Mouse (Mus musculus): Measurements from ENCODE around the gene Msrb2. TPM values are rescaled to one million over a fixed set of nuclear protein-coding genes. Genes with fewer than 3 reads are reported as not detected.

Gene Msrb2
- polyA plus RNA-seq, 1 experiment from 2014 or later: 29.6 TPM

- DNase-seq (ENCODE audit: low spot score): peak; percentile 90
Measured at GRCm38 (mm10) chr2:19388329-19389103, 17.3 kb downstream of the Msrb2 start.

- no peak for DNase-seq (ENCODE audit: low spot score)
Measured at GRCm38 (mm10) chr2:19390411-19391143, 19.3 kb downstream of the Msrb2 start.

GRCm38 (mm10) chr2:19391649-19392048 is 20.4 kb downstream of the Msrb2 start:
- no peak for DNase-seq (ENCODE audit: low spot score)

DNA sequence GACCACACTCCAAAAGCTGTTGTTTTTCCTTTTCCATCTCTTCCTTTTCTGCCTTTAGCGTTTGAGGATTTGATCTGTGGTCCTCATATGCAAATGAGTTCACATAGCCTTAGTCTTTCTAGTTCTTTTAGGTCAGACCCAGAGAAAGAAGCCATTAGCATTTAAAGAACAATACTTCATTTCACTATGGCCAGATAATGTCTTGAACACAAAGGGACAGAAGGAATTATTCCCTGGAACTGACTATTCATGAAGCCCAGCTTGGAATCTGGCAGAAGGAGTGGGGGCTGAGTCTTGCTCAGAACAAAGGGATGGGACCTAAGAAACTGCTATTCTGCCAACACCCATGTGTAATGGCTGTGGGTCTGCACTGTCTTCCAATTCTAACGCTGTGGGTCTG is 21.6 kb downstream of the Msrb2 start:
- no peak for DNase-seq (ENCODE audit: low spot score)

GRCm38 (mm10) chr2:19405409-19405808 is 34.2 kb downstream of the Msrb2 start:
- DNase-seq (ENCODE audit: low spot score): no peak

DNA sequence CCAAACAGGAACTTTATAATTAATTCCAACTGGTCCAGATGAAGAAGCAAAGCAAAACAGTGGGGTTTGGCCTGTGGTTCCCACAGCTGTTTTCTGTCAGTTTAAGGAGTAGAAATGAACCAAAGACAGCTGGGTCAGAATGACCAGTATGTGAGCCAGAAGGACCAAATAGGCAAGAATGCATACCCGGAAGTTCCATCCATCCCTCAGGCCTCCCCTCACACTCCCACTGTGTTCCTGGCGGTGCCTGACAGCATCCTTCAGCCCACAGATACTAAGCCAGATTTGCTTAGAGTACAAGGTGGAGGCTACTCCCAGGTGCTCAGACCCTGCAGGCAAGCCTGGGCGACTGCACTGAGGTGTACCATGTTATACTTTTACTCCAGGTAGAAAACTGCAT is 35.3 kb downstream of the Msrb2 start:
- DNase-seq (ENCODE audit: low spot score): no peak

DNA sequence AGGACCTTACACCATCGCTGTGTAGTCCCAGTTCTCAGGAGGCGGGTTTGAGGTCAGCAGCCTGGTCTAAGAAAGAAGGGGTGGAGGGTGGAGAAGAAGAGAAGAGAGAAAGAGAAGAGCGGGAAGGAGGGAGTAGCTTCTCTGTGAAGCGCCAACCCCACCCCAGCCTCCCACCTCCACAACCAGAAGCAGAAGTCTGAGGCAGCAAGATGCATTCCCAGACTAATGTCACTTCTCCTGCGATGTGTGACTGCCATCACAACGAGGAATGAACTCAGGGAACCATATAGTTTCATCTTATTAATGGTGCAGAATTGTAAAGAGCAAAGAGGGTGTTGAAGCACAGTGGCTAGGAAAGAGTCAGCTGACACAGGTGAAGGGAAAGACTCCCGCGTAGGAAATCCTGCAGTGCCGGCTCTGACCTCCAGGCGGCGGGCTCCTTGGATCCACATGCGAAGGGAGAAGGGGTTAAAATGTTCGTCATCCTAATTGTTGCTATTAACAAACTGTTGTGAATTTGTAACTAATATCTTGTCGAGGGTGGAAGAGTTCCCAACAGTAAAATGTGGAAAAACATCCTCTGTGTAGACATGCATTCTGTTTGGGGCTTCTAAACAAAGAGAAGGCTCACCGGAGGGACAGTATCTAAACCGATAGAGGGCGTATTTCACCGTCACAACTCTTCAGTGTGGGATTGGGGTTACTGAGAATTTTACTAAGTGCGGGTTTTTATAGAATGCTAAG is 43.2 kb downstream of the Msrb2 start:
- DNase-seq (ENCODE audit: low spot score): peak; percentile 58

DNA sequence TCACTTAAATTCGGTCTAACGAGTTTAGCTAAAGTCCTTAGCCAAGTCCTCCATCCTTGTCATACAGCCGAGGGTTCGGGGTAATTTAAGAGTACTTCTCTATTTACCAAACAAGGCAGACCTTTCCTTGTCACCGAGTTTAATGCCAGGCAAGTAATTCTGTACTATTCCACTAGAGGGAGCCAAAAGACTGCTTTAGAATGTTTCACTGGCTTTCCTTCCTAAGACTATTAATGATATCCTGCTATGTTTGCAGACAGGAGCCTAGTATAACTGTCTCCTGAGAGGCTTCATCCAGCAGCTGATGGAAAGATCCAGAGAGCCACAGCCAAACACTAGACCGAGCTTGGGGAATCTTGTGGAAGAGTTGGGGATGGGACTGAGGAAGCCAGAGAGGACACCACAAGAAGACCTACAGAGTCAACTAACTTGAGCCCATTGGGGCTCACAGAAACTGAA is 43.9 kb downstream of the Msrb2 start:
- peak; percentile 73 for DNase-seq (ENCODE audit: low spot score)

GRCm38 (mm10) chr2:19416066-19416465 is 44.8 kb downstream of the Msrb2 start:
- no peak for DNase-seq (ENCODE audit: low spot score)

DNA sequence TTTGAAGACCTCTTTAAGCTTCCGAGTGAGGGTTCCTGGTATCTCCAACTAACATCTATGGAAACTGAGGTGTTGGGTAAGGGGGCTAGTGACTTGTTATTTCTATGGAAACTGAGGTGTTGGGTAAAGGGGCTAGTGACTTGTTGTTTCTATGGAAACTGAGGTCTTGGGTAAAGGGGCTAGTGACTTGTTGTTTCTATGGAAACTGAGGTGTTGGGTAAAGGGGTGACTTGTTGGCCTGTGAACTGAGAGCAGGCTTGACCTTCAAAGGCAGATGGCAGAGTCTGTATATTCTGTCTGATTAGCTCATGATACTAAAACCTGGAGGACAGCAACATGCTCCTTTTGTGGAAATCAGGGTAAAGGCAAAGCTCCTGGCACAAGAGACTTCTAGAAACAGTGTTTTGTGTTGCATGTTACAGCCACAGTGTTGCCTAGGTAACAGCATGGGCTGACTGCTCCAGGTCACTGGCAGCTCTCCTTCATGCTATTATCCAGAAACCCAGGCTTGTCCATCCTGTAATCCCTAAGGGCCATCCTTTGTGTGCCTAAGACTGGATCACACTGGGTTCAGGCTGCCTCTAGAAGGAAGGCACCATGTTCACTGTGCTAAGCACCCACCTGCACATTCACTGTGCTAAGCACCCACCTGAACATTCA is 48.6 kb downstream of the Msrb2 start:
- no peak for DNase-seq (ENCODE audit: low spot score)

DNA sequence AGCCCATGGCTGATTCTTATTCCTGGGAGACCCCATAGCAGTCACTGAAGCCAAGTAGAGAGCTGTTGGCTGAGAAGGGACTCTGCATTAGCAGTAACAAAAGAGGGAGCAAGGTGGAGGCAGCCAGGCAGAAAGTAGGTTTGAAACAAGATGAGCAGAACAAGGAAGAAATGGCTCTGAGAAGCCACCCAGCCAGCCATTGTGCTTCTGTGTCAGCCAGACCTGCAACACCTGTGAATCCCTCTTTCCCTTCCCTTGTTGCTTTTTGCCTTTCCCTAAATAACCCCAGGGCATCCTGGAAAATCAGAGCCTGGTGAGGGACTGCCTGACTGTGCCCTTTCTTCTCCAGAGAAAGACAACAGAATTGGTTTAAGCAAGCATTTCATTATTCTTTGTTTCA is 51.0 kb downstream of the Msrb2 start:
- DNase-seq (ENCODE audit: low spot score): no peak

- no peak for DNase-seq (ENCODE audit: low spot score)
Measured at GRCm38 (mm10) chr2:19423086-19423485, 51.8 kb downstream of the Msrb2 start.

GRCm38 (mm10) chr2:19429031-19429430 is 57.8 kb downstream of the Msrb2 start:
- peak; percentile 26 for DNase-seq (ENCODE audit: low spot score)

DNA sequence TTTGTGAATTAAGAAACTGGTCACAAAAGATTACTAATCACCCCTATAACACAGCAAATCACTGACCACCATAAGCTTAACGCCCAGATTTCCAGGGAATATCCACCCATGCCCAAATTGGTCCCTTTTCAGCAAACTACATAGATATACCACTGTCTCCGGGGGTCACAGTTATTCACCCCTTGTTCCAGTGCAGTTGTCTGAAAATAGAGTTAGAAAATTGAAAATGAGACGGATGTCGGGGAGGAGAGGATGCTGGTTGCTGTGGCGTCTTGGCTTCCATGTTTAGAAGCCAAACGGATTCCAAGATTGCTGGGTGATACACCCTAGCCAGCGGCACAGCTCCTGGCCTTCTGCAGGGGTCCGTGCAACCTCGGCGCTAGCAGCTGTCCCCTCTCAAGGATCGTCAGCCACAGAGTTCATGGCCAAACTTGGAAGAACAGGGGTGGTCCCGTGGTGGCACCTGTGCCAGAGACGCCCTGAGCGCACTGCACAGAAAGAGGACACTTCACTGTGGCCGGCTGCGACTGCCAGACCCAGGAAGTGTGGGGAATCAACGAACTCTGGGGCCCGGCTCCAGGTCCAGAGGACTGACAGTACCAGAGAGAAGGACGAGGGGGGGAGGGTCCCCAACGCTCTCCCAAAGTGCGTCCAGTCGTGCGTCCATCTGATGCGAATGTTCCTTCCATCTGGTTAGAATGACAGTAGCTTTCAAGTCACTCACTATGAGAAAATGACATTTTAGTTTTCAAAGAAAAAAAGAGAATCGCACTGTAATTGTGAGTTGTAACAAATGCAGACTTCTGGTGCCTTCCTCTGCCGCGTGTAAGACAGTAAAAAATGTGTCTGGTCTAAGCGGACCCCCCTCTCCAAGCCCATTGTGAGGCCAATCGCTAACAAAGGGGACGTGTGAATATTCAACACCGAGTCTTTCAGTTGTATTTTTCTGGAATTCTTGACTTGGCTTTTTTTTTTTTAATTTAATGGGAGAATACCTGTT is 58.8 kb downstream of the Msrb2 start:
- DNase-seq (ENCODE audit: low spot score): no peak

DNA sequence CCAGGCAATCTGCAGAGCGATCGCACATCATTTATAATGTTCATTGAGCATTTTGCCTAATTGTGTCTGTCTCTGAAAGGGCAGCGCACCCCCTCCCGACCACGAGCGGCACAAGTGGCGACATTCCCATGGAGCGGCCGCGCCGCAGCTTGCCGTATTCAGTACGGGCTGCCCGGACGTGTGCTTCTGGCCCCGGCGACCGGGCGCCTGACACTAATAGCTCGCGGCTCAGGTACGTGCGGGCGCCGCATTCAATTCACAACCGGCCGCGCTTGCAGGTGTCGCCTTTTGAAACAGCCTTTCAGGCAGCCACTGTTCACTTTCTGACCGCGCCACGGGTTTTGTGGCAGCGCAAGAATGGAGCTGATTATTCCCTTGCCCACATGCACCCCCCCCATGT is 59.5 kb downstream of the Msrb2 start:
- no peak for DNase-seq (ENCODE audit: low spot score)

DNA sequence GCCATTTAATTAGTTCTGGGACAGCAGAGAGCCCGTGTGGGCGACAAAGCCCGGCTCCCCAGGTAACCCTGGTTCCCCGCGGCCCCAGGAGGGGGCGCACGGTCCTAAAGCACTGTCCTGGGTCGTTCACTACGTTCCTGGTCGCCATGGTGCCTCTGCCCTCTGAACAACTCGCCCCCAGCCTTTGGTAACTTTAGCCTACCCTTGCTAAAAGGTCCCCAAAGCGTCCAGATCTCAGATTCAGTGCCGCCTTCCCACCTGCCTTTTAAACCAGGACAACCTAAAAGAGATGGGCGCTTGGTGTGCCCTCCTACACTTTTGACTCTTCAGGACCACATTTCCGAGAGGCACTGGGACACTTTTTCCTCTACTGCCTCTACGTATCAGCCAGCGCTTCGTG is 59.9 kb downstream of the Msrb2 start:
- DNase-seq (ENCODE audit: low spot score): no peak

DNA sequence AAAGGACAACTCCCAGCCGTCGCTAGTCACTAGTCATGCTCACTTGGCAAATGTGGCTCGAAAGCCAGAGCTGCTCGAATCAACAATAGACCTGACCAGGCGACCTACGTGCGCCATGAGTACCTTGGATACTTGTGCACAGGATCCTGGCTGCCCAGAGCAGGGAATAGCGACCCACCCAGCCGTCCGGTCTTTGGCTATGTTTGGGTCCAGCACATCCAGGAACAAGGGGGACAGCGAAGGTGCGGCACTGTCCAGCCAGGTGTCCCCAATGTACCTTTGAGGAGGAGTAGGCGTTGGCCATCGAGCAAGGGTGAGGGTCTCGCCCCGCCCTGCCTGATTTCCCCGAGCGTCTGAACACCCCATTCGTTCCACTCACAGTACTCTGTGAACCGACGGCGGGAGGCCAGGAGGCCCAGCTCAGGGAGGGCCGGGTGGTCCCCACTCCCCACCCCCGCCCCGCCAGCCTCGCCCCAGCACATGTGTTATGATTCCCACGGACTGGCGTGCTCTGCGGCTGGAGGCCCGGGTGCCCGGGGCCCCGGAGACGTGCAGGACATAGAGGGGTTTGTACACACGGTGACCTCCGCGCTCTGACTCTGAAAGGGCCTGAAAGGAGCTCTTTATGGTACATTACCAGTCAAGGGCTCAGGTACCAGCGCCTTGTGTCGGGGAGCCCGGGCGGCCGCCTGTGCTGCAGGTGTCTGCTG is 60.5 kb downstream of the Msrb2 start:
- DNase-seq (ENCODE audit: low spot score): no peak

DNA sequence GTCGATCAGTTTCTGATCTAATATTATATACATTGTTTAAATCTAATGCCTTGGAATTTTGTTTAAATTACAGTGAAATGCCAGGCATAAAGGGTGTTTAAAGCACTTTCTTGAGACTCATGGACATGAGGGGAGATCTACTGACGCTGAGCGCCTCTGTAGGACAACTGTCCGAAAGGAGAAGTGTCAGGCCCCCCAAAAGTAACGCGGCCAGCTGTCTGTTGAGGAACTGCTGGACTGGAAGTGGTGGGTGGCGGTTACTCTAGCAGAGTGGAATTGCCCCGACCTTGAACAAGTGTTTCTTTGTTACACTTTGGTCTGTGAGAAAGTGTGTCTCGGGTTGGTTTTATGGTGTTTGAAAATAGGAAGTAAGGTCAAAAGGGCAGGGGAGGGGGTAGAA is 73.1 kb downstream of the Msrb2 start:
- DNase-seq (ENCODE audit: low spot score): no peak
